Mouse (Mus musculus) liver, adult 2 months (tissue): Measurements from ENCODE around the gene Madcam1.

Source experiments
- CTCF ChIP-seq: fragments of 200-500 bp; IDR thresholded peaks from 2 replicates; pipeline ENCODE4 v1.5.1; 2011; ENCODE audit warnings: low read depth, low read length, control low read depth
- POLR2A ChIP-seq: fragments of 200-500 bp; IDR thresholded peaks from 2 replicates; pipeline ENCODE4 v1.6.1; 2011; ENCODE audit warnings: low read length, control low read depth; ENCODE audit not compliant: insufficient read depth; ENCODE audit errors: extremely low read depth

DNA sequence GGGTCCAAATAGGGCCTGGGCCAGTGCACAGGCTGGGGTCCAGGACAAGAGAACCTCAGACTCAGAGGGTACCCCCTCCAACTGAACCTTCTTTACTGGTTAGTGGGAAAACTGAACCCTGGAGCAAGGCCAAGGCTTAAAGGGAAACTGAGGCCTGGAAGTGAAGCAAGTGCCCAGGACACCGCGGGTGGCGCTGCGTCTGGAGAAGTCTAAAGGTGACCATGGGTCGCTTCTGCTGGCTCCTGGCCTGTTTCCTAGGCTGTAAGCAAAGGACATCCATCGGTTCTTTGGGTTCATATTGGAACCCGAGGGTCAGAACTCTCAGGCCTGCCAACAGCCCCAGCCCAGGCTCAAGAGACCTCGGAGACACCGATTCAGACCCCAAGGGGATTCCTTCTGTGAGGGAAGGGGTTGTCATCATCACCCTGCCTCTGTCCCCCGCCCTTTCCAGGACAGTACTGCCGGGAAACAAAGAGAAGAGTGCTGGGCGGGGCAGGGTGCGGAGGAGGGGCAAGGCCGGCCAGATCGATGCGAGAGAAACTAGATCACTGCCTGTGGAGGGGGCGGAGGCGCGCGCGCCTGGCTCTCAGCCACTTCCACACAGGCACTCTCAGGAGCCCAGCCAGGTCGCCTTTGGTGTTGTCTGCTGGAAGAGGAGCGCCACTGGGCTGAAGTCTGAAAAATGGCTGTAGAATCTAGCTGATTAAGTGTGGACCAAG is 25.7 kb upstream of the Madcam1 start:
- TF ChIP-seq CTCF (0 out of 2 replicates have a peak, but pooled peaks have one; percentile 3), POLR2A (no peak)
